In genomic region chr15:95872447-95872846, GRCm38 (mm10) we compare ENCODE assay signal across 14 mouse cellular contexts.
"Had no signal": no experiment of that assay in that cellular context is flagged by ENCODE, and none has a peak within 500 bp of the region (broad histone marks: within the 10 kb centered on the region; RNA-seq: fewer than 3 reads in every experiment).

No protein-coding gene starts in this region.

- DNase-seq: kidney, adult 18-20 months; kidney, postnatal 10 days; kidney, postnatal 4 days; left cerebral cortex, postnatal 4 days; lung, embryonic 14.5 days; midbrain, embryonic 14.5 days; thymus, adult 18-20 months; thymus, postnatal 25 days had no signal

- H3K36me3 ChIP-seq: limb, embryonic 13.5 days; liver, embryonic 15.5 days; midbrain, embryonic 10.5 days; neural tube, embryonic 12.5 days had no signal

- H3K9ac ChIP-seq: limb, embryonic 13.5 days; liver, embryonic 15.5 days; lung, embryonic 14.5 days; neural tube, embryonic 12.5 days had no signal

- H3K27me3 ChIP-seq: limb, embryonic 13.5 days; liver, embryonic 15.5 days; neural tube, embryonic 12.5 days had no signal

- H3K4me1 ChIP-seq: limb, embryonic 13.5 days; midbrain, embryonic 10.5 days; neural tube, embryonic 12.5 days had no signal

- H3K27ac ChIP-seq: layer of hippocampus, adult 2 months; limb, embryonic 13.5 days; liver, embryonic 15.5 days; midbrain, embryonic 10.5 days; neural tube, embryonic 12.5 days had no signal

- H3K4me2 ChIP-seq: limb, embryonic 13.5 days; liver, embryonic 15.5 days; lung, embryonic 14.5 days; neural tube, embryonic 12.5 days had no signal

- H3K9me3 ChIP-seq: limb, embryonic 13.5 days; liver, embryonic 15.5 days; midbrain, embryonic 10.5 days; neural tube, embryonic 12.5 days had no signal

- H3K4me3 ChIP-seq: layer of hippocampus, adult 2 months; limb, embryonic 13.5 days; liver, embryonic 15.5 days; midbrain, embryonic 10.5 days; myocyte; neural tube, embryonic 12.5 days had no signal
